Mouse (Mus musculus) left cerebral cortex, adult 8-10 months (tissue): Measurements from ENCODE around the gene Slc2a10. TPM values are rescaled to one million over a fixed set of nuclear protein-coding genes. Genes with fewer than 3 reads are reported as not detected.

Experiments
- DNase-seq, 2 experiments: peaks; one replicate each; pipeline ENCODE4 v3.0.0; 2022; ENCODE audit warnings: low spot score in 2 of 2
- total RNA-seq, 4 experiments: library from RNA; stranded (reverse); gene quantifications; 2 replicates each; pipeline ENCODE4 v1.2.4; 2022

Slc2a10 gene
- total RNA-seq: 1 to 10 TPM; 1.0 to 1.4 (median 1.2) TPM

DNA sequence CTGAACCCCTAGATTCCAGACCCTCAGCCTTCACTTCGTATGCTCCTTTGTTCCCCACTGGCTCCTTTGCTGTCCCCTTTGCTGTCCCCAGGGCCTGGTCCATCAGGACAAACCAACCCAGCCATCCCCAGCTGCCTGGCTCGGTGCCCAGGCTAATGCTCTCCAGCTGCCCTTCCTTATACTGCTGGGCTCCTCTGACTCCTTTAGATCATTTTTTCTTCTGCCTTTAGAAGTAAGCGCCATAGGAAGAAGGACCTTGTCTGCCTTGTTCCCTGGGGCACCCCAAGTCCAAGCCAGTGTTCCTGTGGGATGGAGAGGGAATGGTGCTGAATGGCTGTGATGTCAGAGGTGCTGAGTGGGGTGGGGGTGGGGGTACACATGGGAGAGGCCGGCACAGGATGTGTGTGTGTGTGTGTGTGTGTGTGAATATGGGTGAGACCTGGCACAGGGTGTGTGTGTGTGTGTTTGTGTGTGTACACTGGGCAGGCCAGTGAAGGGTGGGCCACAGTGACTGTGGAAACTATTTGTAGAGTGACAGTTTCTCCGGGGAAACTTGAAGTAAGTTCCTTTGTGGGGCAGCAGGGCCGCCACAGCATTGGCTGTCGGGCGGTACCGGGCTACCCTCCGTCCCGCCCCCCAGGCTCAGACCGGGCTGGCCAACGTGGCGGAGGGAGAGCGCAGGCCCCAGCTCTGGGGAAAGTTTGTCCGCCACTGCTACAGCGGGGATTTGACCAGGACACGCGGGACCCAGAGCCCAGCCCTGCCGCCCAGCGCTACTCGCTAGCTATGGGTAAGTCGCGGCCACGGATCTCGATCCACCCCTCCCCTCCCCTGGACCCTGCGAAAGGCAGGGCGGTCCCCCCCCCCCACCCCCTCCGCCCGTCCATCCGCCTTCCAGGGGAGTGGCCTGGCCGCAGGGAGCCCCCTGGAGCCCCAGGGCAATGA, at the start of gene Slc2a10:
Slc2a10 (plus strand) TSS at position 529 of the 945 bp plus-strand sequence.
- no peak for DNase-seq

DNA sequence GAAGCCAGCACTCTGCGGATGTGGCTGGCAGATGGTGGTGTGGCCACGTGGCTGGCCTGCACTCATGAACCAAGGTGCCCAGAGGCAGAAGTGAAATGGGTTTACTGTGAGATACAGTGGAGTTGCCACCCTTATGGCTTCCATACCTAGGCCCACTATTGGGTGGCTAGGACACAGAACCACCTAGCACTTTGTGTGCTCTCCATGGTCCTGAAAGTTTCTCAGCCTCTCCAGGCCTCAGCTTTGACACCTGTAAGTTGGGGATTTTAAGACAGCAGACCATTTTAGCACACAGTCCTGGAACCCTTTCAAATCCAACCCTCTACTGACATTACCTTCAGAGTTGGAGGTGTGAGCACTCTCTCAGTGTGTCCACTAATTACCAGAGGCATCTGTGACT, 46.9 kb upstream of the Slc2a10 start:
- DNase-seq: no peak

- no peak for DNase-seq
These were observed 45.4 kb upstream of the Slc2a10 start for GRCm38 (mm10) chr2:165458189-165458588.

DNA sequence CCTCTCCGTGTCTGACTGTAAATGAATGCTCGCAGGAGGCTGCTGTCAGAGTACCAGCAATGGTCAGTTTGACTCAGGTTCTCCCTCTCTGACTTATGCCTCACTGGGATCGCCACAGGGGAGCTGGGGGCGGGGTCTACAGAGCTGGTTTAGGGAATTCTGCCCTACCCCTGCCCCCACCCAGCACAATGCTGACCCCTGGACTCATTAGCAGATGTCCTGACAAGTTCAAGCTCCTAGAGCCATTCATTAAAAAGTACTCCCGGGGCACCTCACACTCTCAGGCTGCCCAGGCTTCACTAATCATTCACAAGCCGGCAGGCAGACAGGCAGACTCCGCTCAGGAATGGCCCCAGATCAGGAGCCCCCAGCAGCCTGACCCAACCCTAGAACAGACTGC, 43.9 kb upstream of the Slc2a10 start:
- no peak for DNase-seq

GRCm38 (mm10) chr2:165467824-165468452, 35.6 kb upstream of the Slc2a10 start:
- DNase-seq: no peak

GRCm38 (mm10) chr2:165470167-165470566, 33.4 kb upstream of the Slc2a10 start:
- DNase-seq: no peak

DNA sequence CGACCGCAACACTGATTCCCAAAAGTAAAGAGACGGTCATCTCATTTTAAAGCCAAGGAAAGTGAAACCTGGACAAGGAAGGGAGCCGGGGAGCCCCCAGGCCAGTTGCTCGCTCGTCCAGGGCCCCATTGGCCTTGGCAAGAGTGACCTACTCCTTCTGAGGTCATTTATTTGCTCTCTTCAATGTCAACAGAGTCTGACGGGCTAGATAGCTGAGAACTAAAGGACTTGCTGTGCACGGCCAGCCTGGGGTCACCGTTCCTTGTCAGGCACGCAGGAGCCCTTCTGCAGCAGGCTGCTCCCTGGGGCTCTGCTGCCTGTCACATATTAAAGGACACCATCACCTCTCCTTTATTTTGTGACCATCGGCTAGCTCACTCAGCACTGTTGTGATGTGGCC, 31.6 kb upstream of the Slc2a10 start:
- no peak for DNase-seq

- DNase-seq: no peak
These were observed 30.6 kb upstream of the Slc2a10 start, which contains the start of gene Slc13a3 for GRCm38 (mm10) chr2:165473003-165473402. Gene Slc13a3 (minus strand): TSS chr2:165473230.

DNA sequence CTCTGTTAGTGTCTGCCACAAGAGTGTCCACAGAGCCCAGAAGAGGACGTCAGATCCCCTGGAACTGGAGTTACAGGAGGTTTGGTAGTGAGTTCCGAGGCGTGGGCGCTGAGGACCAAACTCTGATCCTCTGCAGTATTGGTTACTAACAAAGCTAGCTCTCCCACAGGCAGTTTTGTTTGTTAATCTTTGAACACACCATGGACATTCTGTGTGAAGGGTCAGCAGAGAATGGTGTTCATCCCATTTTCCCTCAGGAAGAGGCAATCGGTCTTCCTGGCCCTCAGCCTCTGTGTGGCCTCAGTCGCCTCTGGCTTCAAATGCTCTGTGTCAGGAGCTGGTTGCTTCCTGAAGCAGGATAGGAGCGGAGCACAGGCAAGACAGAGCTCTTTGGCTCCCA, 28.2 kb upstream of the Slc2a10 start:
- DNase-seq: no peak

GRCm38 (mm10) chr2:165475850-165476249, 27.7 kb upstream of the Slc2a10 start:
- DNase-seq: no peak

DNA sequence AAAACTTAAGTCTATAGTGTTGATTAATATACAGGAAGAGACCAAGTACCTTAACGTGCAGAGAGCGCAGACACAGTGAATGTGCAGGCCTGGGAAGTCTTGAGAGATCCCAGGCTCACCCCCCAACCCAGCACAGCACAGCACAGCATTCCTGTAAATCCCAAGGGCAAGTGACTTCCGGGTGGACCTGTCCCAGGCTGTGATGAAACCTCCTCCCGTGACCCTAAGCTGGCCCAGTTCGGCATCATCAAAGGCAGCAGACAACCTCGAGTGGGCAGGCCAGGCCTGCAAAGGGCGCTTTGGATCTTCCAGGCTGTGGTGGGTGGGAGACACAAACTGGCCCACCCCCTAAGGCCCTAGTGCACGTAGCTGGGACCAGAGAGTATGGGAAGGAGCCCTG, 21.6 kb upstream of the Slc2a10 start:
- DNase-seq: no peak

DNA sequence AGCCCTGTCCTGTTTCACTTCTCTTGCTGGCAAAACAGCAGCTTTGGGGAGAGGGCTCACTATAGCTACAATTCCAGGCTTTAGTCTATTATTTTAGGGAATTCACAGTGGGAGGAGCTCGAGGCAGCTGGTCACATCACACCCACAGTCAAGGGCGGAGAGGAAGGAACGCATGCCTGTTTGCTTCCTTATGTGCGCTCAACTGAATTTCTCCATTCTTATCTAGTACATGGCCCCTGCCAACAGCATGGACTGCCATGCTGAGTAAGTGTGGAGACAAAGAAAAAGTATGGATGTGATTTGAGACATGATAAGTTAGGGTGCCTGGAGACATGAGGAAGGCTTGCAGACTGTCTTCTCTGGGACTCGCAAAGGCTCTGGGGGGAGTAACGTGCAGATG, 19.4 kb upstream of the Slc2a10 start:
- DNase-seq: no peak

- DNase-seq: no peak
These were observed 17.8 kb upstream of the Slc2a10 start for GRCm38 (mm10) chr2:165485826-165486225.

GRCm38 (mm10) chr2:165486401-165486800, 17.2 kb upstream of the Slc2a10 start:
- no peak for DNase-seq

DNA sequence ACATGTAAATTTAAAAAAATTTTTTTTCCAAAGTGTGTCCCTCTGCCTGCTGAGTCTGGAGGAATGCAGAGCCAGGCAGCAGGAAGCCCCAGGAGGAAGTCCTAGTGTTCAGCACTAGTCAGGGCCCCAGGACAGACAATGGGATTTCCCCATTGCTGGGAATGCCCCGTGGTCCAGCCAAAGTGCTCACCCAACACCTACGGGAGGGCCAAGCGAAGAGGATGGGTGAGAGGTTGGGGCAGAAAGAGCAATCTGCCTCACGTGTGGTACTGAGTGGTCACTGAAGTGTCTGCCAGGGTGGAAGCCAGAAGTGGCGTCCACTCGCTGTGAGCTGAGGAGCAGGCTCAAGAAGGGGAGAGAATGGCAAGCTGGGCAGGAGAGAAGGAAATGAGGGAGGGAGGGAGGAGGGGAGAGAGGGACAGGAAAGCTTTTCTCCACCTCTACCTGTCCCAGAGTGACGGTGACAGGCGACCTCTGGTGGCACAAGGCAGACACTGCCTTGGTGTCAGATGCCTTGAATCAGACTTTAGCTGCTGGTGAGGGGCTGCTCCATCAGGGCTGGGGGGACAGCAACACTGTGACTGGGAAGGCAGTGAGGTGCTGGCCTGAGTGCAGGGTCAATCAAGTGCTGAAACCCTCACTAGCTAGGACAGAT, 16.6 kb upstream of the Slc2a10 start:
- peak in 1 of 2 experiments; percentile 37 for DNase-seq

GRCm38 (mm10) chr2:165492648-165493553, 10.7 kb upstream of the Slc2a10 start, which contains the start of gene Trp53rka:
Gene Trp53rka (minus strand): TSS chr2:165493324.
- DNase-seq: peak; percentile 72 to 75

DNA sequence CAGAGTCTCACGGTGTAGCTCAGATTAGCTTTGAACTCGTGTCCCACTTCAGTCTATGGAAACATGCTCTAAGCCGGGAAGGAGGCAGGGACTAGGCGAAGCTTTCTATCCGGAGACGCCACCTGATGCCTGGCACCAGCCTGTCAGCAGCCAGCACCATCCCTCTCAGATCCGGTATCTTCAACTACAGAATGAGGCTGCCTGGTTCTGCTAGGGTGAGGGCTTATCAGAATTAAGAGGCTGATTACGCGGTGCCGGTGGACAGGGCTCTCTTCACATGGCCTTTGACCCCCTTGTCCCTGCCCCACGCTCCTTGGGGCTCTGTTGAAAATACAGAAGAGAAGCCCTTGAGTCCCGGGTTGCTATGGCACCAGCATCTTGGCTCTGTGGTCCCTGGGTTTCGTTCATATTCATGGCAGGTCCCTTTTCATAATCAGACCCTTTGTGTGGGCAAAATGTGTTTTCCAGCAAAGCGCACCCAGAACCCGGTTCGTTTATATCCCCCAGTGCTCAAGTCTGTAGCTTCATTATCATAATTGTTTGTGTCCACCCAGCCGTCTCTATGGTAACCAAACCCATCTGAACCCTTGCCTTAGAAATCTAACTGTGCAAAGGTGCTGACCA, 9.9 kb upstream of the Slc2a10 start:
- peak; percentile 35 to 66 for DNase-seq

- no peak for DNase-seq
These were observed 9.1 kb upstream of the Slc2a10 start for GRCm38 (mm10) chr2:165494495-165494894.

DNA sequence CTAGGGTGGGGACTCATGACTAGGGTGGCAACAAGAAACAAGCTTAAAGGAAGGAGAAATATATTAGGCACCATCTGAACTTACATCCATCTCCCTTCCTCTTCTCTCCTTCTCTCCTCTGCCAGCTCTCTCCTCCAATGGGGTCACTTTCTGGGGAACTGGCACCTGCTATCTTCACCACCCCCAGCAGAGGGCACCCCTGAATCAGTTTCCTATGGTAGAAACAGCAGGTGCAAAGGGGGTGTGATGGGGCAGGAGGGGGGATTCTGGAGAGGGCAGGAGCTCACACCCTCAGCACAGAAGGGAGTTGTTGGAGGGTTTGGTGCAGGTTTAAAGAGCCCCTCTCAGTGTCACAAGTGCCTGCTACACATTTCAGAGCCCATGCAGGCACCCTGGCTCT, 7.3 kb upstream of the Slc2a10 start:
- DNase-seq: peak in 1 of 2 experiments; percentile 53

- DNase-seq: no peak
These were observed 5.8 kb upstream of the Slc2a10 start for GRCm38 (mm10) chr2:165497706-165498275.
